Mouse (Mus musculus) C3H10T1/2 (cell line): ENCODE measurements around the gene Psph. TPM values are rescaled to one million over a fixed set of nuclear protein-coding genes. Genes with fewer than 3 reads are reported as not detected.

Source experiments
- polyA plus RNA-seq, 2 experiments: library from polyadenylated mRNA; unstranded; fragments of >200 nt; fragmentation: generic; extraction: Trizol; gene quantifications; one replicate each; pipeline ENCODE4 v1.2.1; 2012; ENCODE audit warnings: missing spikeins in 2 of 2

The Psph gene
- polyA plus RNA-seq, result 10 to 100 TPM; 16.1 to 18.3 TPM

GRCm38 (mm10) chr5:129786818-129787790, at the start of gene Psph:
Psph (minus strand) TSS chr5:129787449.

GRCm38 (mm10) chr5:129724834-129725773, 62.1 kb downstream of the Psph start, which contains the start of gene Nipsnap2:
Nipsnap2 (plus strand) TSS chr5:129725063.

Other genes starting within 250 kb of the Psph start
- under 1 TPM; 0.02 to 0.24 TPM for gene Mmp17, start 203.3 kb downstream of the Psph start, polyA plus RNA-seq
- gene Zfp11, start 117.3 kb downstream of the Psph start, polyA plus RNA-seq, result under 1 TPM; 0.07 to 0.86 TPM
- gene Sept14, start 78.9 kb downstream of the Psph start, polyA plus RNA-seq, result under 1 TPM in 1 of 2 experiments, not detected in 1; 0.07 TPM
- 100 to 1,000 TPM; 117 to 147 TPM for gene Mrps17, start 72.0 kb downstream of the Psph start, polyA plus RNA-seq
- gene Nipsnap2, start 62.4 kb downstream of the Psph start, polyA plus RNA-seq, result 10 to 100 TPM in 1 of 2 experiments, 1 to 10 TPM in 1; 5.2 to 48.9 TPM
- gene Sumf2, start 59.5 kb upstream of the Psph start, polyA plus RNA-seq, result 10 to 100 TPM; 32.9 to 43.9 TPM
- 100 to 1,000 TPM; 595 to 650 TPM for gene Chchd2, start 100.0 kb upstream of the Psph start, polyA plus RNA-seq
- 1 to 10 TPM in 1 of 2 experiments, under 1 TPM in 1; 0.33 to 1.1 TPM for gene Zbed5, start 108.3 kb upstream of the Psph start, polyA plus RNA-seq
- 1 to 10 TPM in 1 of 2 experiments, under 1 TPM in 1; 0.05 to 5.7 TPM for gene Phkg1, start 111.1 kb upstream of the Psph start, polyA plus RNA-seq
- gene Nupr1l, start 121.1 kb upstream of the Psph start, polyA plus RNA-seq, result 1 to 10 TPM in 1 of 2 experiments, under 1 TPM in 1; 0.73 to 4.2 TPM
- gene Vkorc1l1, start 154.5 kb upstream of the Psph start, polyA plus RNA-seq, result 1 to 10 TPM; 3.9 to 9.1 TPM
- 10 to 100 TPM; 47.4 to 52.4 TPM for gene Gusb, start 215.6 kb upstream of the Psph start, polyA plus RNA-seq
- gene Asl, start 241.8 kb upstream of the Psph start, polyA plus RNA-seq, result 10 to 100 TPM; 53.7 to 58.6 TPM
- 10 to 100 TPM; 12.1 to 27.1 TPM for gene Crcp, start 241.8 kb upstream of the Psph start, polyA plus RNA-seq